ENCODE assay signal across 16 mouse cellular contexts in the genomic region with DNA sequence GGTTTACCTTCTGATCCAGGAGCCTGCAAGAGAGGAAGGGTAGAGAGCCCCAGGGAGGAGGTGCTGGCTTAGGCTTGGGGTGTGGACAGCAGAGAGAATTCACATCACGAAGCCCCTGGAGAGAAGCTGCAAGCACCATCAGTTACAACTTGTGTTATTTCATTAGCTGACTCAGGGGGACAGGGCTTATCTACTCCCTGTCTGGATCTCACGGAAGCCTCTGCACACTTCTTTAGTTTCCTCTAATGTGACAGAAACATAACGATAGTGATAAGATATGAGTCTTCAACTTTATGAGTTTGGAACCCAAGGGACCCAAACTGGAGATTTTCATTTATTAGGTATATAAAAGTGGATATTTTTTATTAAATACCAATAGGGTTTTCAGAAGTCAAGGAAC. TPM values are rescaled to one million over a fixed set of nuclear protein-coding genes. Genes with fewer than 3 reads are reported as not detected.
DNase-seq lines count a peak whose midpoint lies in the region; ATAC-seq and TF ChIP-seq lines count a peak whose summit lies in the region.
"Had no signal": no experiment of that assay in that cellular context is flagged by ENCODE, and none has a peak within 500 bp of the region (broad histone marks: within the 10 kb centered on the region; RNA-seq: fewer than 3 reads in every experiment).

No protein-coding gene starts in this region.

- TF ChIP-seq CTCF in hindbrain, postnatal 0 days (IDR thresholded peaks at IDR 0.05; ENCODE audit: low read depth) = no peak
- TF ChIP-seq CTCF in liver, postnatal 0 days (IDR thresholded peaks at IDR 0.05; ENCODE audit: low read depth) = no peak

- no peak overlapping the region for H3K9ac ChIP-seq in hindbrain, postnatal 0 days (replicated peaks; ENCODE audit: low read length)
- no peak overlapping the region for H3K9ac ChIP-seq in hindbrain, embryonic 14.5 days
- peak overlapping the region; percentile 46 for H3K9ac ChIP-seq in liver, embryonic 13.5 days
- no peak overlapping the region for H3K9ac ChIP-seq in liver, postnatal 0 days (replicated peaks)
- H3K9ac ChIP-seq: forebrain, embryonic 13.5 days; forebrain, postnatal 0 days; heart, embryonic 13.5 days had no signal

- WGBS in hindbrain, postnatal 0 days = 69% methylated on average over 3 of the region's 3 CpGs
- WGBS in hindbrain, embryonic 14.5 days = 69% methylated on average over 3 of the region's 3 CpGs
- 9% methylated on average over 3 of the region's 3 CpGs for WGBS in liver, embryonic 13.5 days (ENCODE audit: insufficient replicate concordance)
- WGBS in liver, postnatal 0 days (ENCODE audit: insufficient replicate concordance) = 34% methylated on average over 3 of the region's 3 CpGs

- H3K9me3 ChIP-seq in hindbrain, postnatal 0 days (ENCODE audit: low read length) = no peaks in the 10 kb centered on the region
- H3K9me3 ChIP-seq in hindbrain, embryonic 14.5 days (ENCODE audit: control insufficient read depth, low read length) = no peaks in the 10 kb centered on the region
- H3K9me3 ChIP-seq in liver, embryonic 13.5 days (replicated peaks) = no peaks in the 10 kb centered on the region
- no peaks in the 10 kb centered on the region for H3K9me3 ChIP-seq in liver, postnatal 0 days (ENCODE audit: low read length)
- H3K9me3 ChIP-seq: embryonic facial prominence, embryonic 10.5 days; forebrain, embryonic 13.5 days; heart, embryonic 13.5 days had no signal

- 0 out of 2 replicates have a peak, but pooled peaks cover 7% of the 10 kb centered on the region for H3K4me1 ChIP-seq in hindbrain, postnatal 0 days (ENCODE audit: insufficient read depth, low read length)
- no peaks in the 10 kb centered on the region for H3K4me1 ChIP-seq in hindbrain, embryonic 14.5 days (replicated peaks; ENCODE audit: control insufficient read depth, insufficient read depth, low read length)
- H3K4me1 ChIP-seq in liver, embryonic 13.5 days (replicated peaks) = peaks cover 62% of the 10 kb centered on the region
- H3K4me1 ChIP-seq in liver, postnatal 0 days (ENCODE audit: insufficient read depth) = no peaks in the 10 kb centered on the region; the same call in 1 of the 2 replicates

- no peaks in the 10 kb centered on the region for H3K27me3 ChIP-seq in hindbrain, postnatal 0 days (ENCODE audit: insufficient read depth, low read length)
- H3K27me3 ChIP-seq in hindbrain, embryonic 14.5 days (ENCODE audit: control insufficient read depth, insufficient read depth, low read length) = no peaks in the 10 kb centered on the region
- no peaks in the 10 kb centered on the region; the same call in 1 of the 2 replicates for H3K27me3 ChIP-seq in liver, embryonic 13.5 days
- H3K27me3 ChIP-seq in liver, postnatal 0 days (ENCODE audit: insufficient read depth, low read length) = 0 out of 2 replicates have a peak, but pooled peaks cover 2% of the 10 kb centered on the region
- H3K27me3 ChIP-seq: forebrain, embryonic 13.5 days had no signal

- no peak for TF ChIP-seq EP300 in liver, postnatal 0 days (IDR thresholded peaks at IDR 0.05; ENCODE audit: low read depth)

- no peak for ATAC-seq in hindbrain, postnatal 0 days
- ATAC-seq in hindbrain, embryonic 14.5 days (ENCODE audit: low FRiP score) = no peak
- peak; percentile 78 for ATAC-seq in liver, embryonic 13.5 days (ENCODE audit: low read depth)
- ATAC-seq in liver, postnatal 0 days = no peak
- ATAC-seq: forebrain, embryonic 13.5 days had no signal

- no peak overlapping the region for H3K4me2 ChIP-seq in hindbrain, postnatal 0 days (ENCODE audit: low read depth, low read length)
- H3K4me2 ChIP-seq in hindbrain, embryonic 14.5 days (replicated peaks) = no peak overlapping the region
- peak overlapping the region; percentile 49 for H3K4me2 ChIP-seq in liver, embryonic 13.5 days
- 0 out of 2 replicates have a peak overlapping the region, but pooled peaks have one; percentile 26 for H3K4me2 ChIP-seq in liver, postnatal 0 days (ENCODE audit: low read depth, low read length)
- H3K4me2 ChIP-seq: forebrain, embryonic 13.5 days; heart, embryonic 13.5 days had no signal

- no peak overlapping the region for H3K4me3 ChIP-seq in hindbrain, postnatal 0 days (ENCODE audit: low read length)
- H3K4me3 ChIP-seq in hindbrain, embryonic 14.5 days (replicated peaks; ENCODE audit: low read length) = no peak overlapping the region
- H3K4me3 ChIP-seq in liver, embryonic 13.5 days (replicated peaks) = peak overlapping the region; percentile 11; the same call in 1 of the 2 replicates
- H3K4me3 ChIP-seq in liver, postnatal 0 days (ENCODE audit: low read depth, low read length) = no peak overlapping the region
- H3K4me3 ChIP-seq: embryonic facial prominence, embryonic 10.5 days; forebrain, embryonic 13.5 days; heart, embryonic 13.5 days had no signal

- peak overlapping the region; percentile 29; the same call in 1 of the 2 replicates for H3K27ac ChIP-seq in hindbrain, postnatal 0 days
- no peak overlapping the region for H3K27ac ChIP-seq in hindbrain, embryonic 14.5 days
- H3K27ac ChIP-seq in liver, embryonic 13.5 days = peak overlapping the region; percentile 58
- H3K27ac ChIP-seq in liver, postnatal 0 days (ENCODE audit: low read depth) = 0 out of 2 replicates have a peak overlapping the region, but pooled peaks have one; percentile 11
- H3K27ac ChIP-seq: embryonic facial prominence, embryonic 10.5 days; forebrain, embryonic 13.5 days; heart, embryonic 13.5 days had no signal

- DNase-seq in hindbrain, postnatal 0 days (ENCODE audit: low spot score) = no peak
- DNase-seq in hindbrain, embryonic 14.5 days (ENCODE audit: low spot score) = no peak
- DNase-seq in MEL-GATA-1-ER (ENCODE audit: extremely low read depth, low read depth) = peak; percentile 43
- DNase-seq in liver, embryonic 13.5 days = peak; percentile 7
- DNase-seq in liver, postnatal 0 days = no peak
- no peak for DNase-seq in retina, embryonic 14.5 days (ENCODE audit: low spot score)
- DNase-seq in kidney, adult 9 months = no peak
- DNase-seq: adrenal gland, postnatal 36 days; cerebellum, adult 18-20 months; cerebellum, postnatal 10 days; forebrain, postnatal 0 days; gastrocnemius, postnatal 14 days; heart, postnatal 36 days had no signal

- H3K36me3 ChIP-seq in hindbrain, postnatal 0 days (ENCODE audit: insufficient read depth, low read length) = no peaks in the 10 kb centered on the region; the same call in 1 of the 2 replicates
- H3K36me3 ChIP-seq in hindbrain, embryonic 14.5 days (replicated peaks; ENCODE audit: control insufficient read depth, insufficient read depth) = no peaks in the 10 kb centered on the region
- no peaks in the 10 kb centered on the region for H3K36me3 ChIP-seq in liver, embryonic 13.5 days
- H3K36me3 ChIP-seq in liver, postnatal 0 days (replicated peaks; ENCODE audit: insufficient read depth, low read length) = no peaks in the 10 kb centered on the region
- H3K36me3 ChIP-seq: embryonic facial prominence, embryonic 10.5 days; heart, embryonic 13.5 days had no signal

RNA-seq across cellular contexts. Expression of a gene that starts 50.4 kb away (rescaled TPM):
- total RNA-seq in hindbrain, postnatal 0 days (2014; rRNA removed) = 20.8 and 27.3 TPM in 2 replicates
- 7.2 and 7.4 TPM in 2 replicates for polyA plus RNA-seq in hindbrain, postnatal 0 days (2015; fragmentation: Nextera tagmentation; extraction: Ambion mirVana)
- polyA plus RNA-seq in hindbrain, embryonic 14.5 days (2014; fragmentation: Nextera tagmentation; extraction: Ambion mirVana) = 7.3 and 7.7 TPM in 2 replicates
- 0.03 and 0.05 TPM in 2 replicates for polyA plus RNA-seq in liver, embryonic 13.5 days (2015; fragmentation: Nextera tagmentation; extraction: Ambion mirVana)
- polyA plus RNA-seq in liver, postnatal 0 days (2015; fragmentation: Nextera tagmentation; extraction: Ambion mirVana) = 0.04 TPM in 2 replicates

Comparison
In these comparisons a context has a peak if more than half of its experiments do, and no peak if none do; other contexts are left out.
1. DNase-seq: peak in MEL-GATA-1-ER (single experiment) and liver, embryonic 13.5 days (single experiment); none in hindbrain, postnatal 0 days (single experiment), hindbrain, embryonic 14.5 days (single experiment), liver, postnatal 0 days (single experiment), retina, embryonic 14.5 days (single experiment) and kidney, adult 9 months (single experiment).
2. H3K4me2 ChIP-seq: peak in liver, embryonic 13.5 days (single experiment) and liver, postnatal 0 days (single experiment); none in hindbrain, postnatal 0 days (single experiment) and hindbrain, embryonic 14.5 days (single experiment).